Mouse (Mus musculus): ENCODE results near the gene Epor.
A peak's percentile ranks its signal among the peaks of the same experiment; 100 is the strongest.

The Epor gene

DNA sequence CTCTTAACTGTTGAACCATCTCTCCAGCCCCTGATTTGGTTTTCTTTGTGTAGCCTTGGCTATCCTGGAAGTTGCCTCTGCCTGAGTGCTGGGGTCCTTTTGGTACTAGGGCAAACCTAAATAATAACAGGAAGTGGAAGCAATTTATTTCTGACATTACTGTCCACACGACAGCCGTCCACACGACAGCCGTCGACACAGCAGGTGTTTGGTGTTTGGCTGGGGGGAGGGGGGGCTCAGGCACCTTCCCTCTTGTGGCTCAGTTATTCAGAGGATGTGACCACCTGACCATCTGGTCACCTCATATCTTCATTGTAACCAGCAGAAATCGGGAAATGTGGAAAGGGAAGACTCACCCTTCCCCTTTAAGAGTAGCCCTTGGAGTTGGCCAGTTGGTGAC is 5.6 kb upstream of the Epor start:
- no peak for DNase-seq (ENCODE audit: low spot score)

GRCm38 (mm10) chr9:21962416-21963059 is 768 bp downstream of the Epor start:
- peak; percentile 56 for DNase-seq (ENCODE audit: low spot score)

DNA sequence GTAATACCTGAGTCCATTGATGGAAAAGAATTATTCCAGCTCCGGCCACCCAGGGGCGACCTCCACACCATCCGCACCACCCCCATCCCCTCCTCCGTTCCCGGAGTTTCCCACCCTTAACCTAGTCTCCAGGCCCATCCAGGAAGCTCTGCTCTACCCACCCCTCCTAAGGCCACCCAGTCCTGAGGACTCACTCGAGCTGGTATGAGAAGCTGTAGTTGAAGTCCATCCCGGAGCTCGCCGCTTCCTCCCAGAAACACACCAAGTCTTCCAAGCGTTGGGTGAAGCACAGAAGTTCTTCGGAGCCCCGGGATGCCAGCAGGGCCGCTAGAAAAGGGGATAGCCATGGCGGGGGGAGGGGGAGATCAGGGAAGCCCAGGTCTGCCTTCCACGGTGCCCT is 1.3 kb downstream of the Epor start:
- DNase-seq (ENCODE audit: low spot score), result no peak

- DNase-seq (ENCODE audit: low spot score), result no peak
Measured at GRCm38 (mm10) chr9:21961366-21961980, 1.8 kb downstream of the Epor start.

GRCm38 (mm10) chr9:21960558-21961208 is 2.6 kb downstream of the Epor start:
- DNase-seq (ENCODE audit: low spot score), result peak; percentile 29

GRCm38 (mm10) chr9:21960135-21960534 is 3.2 kb downstream of the Epor start:
- no peak for DNase-seq (ENCODE audit: low spot score)

- no peak for DNase-seq (ENCODE audit: low spot score)
Measured at GRCm38 (mm10) chr9:21959244-21959643, 4.1 kb downstream of the Epor start.

DNA sequence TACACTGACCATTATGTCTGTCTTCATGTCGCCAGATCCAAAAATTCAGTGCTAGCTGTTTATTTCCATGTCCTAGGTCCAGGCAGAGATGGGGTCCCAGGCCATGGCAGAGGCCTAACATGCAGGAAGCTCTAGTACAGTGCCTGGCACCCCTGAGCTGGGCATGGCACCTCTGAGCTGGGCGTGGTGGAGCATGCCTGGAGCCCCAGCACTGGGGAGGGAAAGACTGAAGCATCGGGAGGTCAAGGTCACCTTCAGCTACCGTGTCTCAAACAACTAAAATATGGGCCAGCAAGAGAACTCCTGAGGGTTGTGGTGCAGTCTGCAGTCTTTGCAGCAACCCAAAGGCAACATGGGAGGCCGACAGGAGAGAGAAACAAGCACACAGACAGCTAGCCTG is 4.9 kb downstream of the Epor start:
- no peak for DNase-seq (ENCODE audit: low spot score)

DNA sequence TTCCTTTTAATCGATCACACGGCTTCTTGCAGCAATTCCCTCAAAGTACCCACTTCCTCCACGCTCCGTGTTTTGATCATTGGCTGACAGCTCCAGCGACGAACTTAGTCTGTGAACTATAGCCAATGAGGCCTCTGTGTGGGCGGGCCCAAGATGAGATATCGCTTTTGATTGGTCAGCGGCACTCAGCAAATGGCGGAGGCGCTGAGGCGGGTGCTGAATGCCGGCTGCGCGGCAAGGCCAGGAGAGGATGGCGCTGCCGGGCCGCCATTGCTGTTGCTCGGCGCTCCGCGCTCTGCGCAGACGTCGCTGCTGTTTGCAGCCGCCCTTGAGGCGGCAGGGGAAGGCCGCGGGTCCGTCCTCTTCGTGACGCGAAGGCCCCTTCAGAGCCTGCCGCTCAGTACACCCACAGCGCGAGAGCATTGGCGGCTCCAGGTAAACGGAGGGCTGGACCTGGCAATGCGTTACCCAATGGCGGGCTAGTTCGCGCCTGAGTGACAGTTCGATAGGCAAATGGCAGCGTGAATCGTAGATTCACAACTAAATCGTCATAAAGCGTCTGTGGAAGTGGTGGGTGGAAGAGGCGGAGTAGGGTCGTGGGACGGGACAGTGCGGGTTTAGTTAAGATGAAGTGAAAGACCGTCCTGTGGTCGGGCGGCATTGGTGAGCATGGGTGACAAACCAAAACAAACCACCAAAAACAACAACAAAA is 7.6 kb downstream of the Epor start, which contains the start of gene Swsap1:
Gene Swsap1, plus strand, starts transcription at position 186 of the 712 bp plus-strand sequence.
- DNase-seq (ENCODE audit: low spot score), result peak; percentile 99

GRCm38 (mm10) chr9:21955225-21955569 is 8.1 kb downstream of the Epor start:
- no peak for DNase-seq (ENCODE audit: low spot score)

DNA sequence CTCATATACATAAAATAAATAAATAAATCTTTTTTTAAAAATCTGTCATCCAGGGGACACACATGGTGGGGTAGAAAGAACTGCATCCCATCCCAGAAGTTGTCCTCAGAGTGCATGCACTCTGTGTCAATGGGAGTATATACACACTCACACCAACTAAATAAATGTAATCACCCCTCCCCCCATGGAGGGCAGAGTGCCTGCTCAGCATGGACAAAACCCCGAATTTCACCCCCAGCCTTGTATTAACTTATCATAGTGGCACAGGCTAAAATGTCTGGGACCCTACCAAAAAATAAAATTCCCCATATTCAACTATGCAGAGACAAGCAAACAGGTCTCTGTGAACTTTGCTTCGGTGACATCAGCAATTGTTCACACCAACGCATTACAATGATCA is 8.7 kb downstream of the Epor start:
- no peak for DNase-seq (ENCODE audit: low spot score)

DNA sequence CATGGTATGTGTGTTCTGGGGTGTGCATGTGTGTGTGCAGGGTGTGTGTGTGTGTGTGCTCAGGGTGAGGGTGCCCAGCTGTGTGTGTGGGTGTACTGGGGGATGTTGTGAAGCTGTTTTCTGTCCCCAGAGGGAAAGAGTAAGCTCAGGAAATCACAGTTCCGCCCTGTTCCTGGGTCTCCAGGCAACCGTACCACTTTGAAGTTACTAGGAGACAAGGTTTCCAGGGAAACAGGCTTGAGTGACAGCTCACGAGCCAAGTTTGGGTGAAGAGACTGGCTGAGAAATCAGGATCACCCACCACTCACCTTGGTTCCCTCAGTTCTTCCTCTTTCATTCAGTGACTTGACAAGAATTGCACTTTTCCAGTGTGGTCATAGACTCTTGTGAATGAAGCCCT is 9.7 kb downstream of the Epor start:
- DNase-seq (ENCODE audit: low spot score), result no peak

GRCm38 (mm10) chr9:21951977-21952376 is 11.3 kb downstream of the Epor start:
- DNase-seq (ENCODE audit: low spot score), result no peak

GRCm38 (mm10) chr9:21950322-21950721 is 13.0 kb downstream of the Epor start:
- DNase-seq (ENCODE audit: low spot score), result peak; percentile 49

- no peak for DNase-seq (ENCODE audit: low spot score)
Measured at GRCm38 (mm10) chr9:21948790-21949189, 14.5 kb downstream of the Epor start.

DNA sequence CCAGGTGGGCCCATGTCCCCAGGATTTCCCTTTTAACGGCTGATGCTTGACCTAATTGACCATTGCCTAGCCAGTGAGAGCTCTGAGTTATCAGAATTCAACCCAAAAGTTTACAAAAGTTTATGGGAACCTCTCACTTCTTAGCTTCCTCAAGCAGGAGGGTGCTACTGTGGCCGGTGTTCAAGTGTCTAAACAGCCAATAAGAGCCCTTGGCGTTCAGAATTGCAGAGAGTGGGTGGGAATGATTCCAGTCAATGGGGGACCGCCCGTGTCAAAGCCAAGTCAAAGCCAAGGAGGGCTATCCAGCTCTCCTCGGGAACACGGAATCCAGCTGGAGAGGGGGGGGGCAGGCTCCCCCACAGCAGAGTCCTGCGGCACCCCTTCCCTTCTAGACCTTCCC is 15.2 kb downstream of the Epor start:
- no peak for DNase-seq (ENCODE audit: low spot score)

GRCm38 (mm10) chr9:21947540-21948130 is 15.7 kb downstream of the Epor start:
- DNase-seq (ENCODE audit: low spot score), result no peak

DNA sequence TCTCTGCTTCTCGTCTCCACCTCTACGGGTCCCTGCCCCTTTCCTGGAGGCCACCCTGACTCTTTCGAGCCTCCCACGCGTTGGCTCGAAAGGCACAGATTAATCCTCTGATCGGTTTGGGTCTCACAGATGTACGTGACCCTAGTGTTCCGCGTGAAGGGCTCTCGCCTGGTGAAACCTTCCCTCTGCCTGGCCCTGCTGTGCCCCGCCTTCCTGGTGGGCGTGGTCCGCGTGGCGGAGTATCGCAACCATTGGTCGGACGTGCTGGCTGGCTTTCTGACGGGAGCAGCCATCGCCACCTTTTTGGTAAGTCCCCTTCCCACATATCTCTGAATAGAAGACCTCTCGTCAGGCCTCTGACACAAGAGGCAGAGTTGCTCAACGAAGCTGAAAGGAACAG is 19.0 kb downstream of the Epor start:
- DNase-seq (ENCODE audit: low spot score), result no peak

DNA sequence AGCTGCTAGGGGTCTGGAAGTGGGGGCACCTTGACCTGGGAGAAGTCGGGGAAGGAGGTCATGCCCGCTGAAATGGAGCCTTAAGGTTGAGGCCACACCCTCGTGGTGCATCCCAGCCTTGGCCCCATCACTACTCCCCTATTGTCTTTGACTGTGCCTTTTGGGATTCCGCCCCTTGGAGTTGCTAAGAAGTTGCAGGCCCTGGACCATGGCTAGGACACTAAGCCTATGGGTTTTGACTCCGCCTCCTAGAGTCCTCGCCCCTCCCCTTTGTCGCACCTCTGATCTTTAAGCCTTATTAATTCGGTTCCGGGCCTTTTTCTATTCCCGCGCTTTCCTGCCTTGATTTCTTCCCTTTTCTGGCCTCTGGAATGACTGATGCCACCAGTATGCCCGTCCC is 19.7 kb downstream of the Epor start:
- DNase-seq (ENCODE audit: low spot score), result no peak

- no peak for DNase-seq (ENCODE audit: low spot score)
Measured at GRCm38 (mm10) chr9:21943046-21943445, 20.3 kb downstream of the Epor start.

DNA sequence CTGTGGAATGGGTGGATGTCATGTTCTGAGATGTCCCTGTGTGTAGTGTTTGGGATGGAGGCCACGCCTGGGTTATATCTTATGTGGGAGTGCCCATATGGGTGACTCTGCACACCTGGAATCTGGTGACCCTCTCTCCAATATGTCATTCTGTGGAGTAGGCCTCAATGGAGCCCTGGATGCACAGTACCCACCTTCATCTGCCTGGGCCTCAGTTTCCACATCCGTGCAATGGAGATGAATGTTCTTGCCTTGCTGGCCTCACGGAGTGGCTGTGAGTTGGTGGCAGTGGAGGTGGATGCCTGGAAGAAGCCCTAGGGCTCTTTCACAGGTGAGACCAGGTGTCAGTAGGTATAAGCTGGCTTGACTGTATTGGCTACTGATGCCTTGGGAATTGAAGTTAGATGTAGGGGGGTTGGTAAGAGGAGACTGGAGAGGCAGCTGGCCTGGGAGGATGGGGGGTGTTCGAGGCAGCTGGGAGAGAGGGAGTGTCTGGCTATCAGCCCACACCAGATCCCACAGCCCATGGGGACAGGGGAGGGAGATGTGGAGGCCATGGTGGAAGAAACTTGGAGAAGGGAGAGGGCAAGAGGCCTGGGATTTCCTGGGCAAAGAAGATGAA is 25.0 kb downstream of the Epor start:
- DNase-seq (ENCODE audit: low spot score), result no peak

GRCm38 (mm10) chr9:21937711-21938175 is 25.6 kb downstream of the Epor start:
- no peak for DNase-seq (ENCODE audit: low spot score)

All from lung, postnatal 25 days (tissue).